Mouse (Mus musculus): ENCODE data around the gene Espn. TPM values are rescaled to one million over a fixed set of nuclear protein-coding genes. Genes with fewer than 3 reads are reported as not detected.

Espn gene
- polyA plus RNA-seq (2011; ENCODE audit: insufficient read depth, insufficient read length, low read depth, missing spikeins): 18.8 and 19.3 TPM in 2 replicates

GRCm38 (mm10) chr4:152151966-152152544, at the start of gene Espn:
Espn (minus strand) TSS chr4:152152371.
- no peaks in the 10 kb centered on the region for H3K36me3 ChIP-seq (ENCODE audit: control insufficient read depth, insufficient read depth, low read length, poor library complexity, severe bottlenecking)
- H3K9me3 ChIP-seq (replicated peaks; ENCODE audit: control insufficient read depth, insufficient read depth, low read length, poor library complexity, severe bottlenecking): no peaks in the 10 kb centered on the region
- peak within 1 kb of the TSS; percentile 52 for H3K9ac ChIP-seq (ENCODE audit: low read depth, poor library complexity, severe bottlenecking)
- H3K4me3 ChIP-seq (ENCODE audit: low read depth, low read length): peak within 1 kb of the TSS; percentile 70
- no peaks in the 10 kb centered on the region for H3K27me3 ChIP-seq (ENCODE audit: control insufficient read depth, insufficient read depth, low read length, poor library complexity, severe bottlenecking)
- no peaks in the 10 kb centered on the region for H3K4me1 ChIP-seq (ENCODE audit: control insufficient read depth, insufficient read depth, low read length)
- TF ChIP-seq EP300 (IDR thresholded peaks at IDR 0.05; ENCODE audit: insufficient read depth, low read depth, low read length) (no peak), CTCF (IDR thresholded peaks at IDR 0.05; ENCODE audit: low read depth, low read length) (no peak), POLR2A (IDR thresholded peaks at IDR 0.05; ENCODE audit: insufficient read depth, low read length) (no peak)
- no peak within 1 kb of the TSS for H3K27ac ChIP-seq (ENCODE audit: insufficient read depth, low read length)

- no peaks in the 10 kb centered on the region for H3K4me1 ChIP-seq (ENCODE audit: control insufficient read depth, insufficient read depth, low read length)
- TF ChIP-seq EP300 (IDR thresholded peaks at IDR 0.05; ENCODE audit: insufficient read depth, low read depth, low read length) (no peak), CTCF (IDR thresholded peaks at IDR 0.05; ENCODE audit: low read depth, low read length) (no peak), POLR2A (IDR thresholded peaks at IDR 0.05; ENCODE audit: insufficient read depth, low read length) (no peak)
- H3K9me3 ChIP-seq (replicated peaks; ENCODE audit: control insufficient read depth, insufficient read depth, low read length, poor library complexity, severe bottlenecking): no peaks in the 10 kb centered on the region
- no peaks in the 10 kb centered on the region for H3K36me3 ChIP-seq (ENCODE audit: control insufficient read depth, insufficient read depth, low read length, poor library complexity, severe bottlenecking)
- no peak overlapping the region for H3K9ac ChIP-seq (ENCODE audit: low read depth, poor library complexity, severe bottlenecking)
- H3K4me3 ChIP-seq (ENCODE audit: low read depth, low read length): no peak overlapping the region
- no peak overlapping the region for H3K27ac ChIP-seq (ENCODE audit: insufficient read depth, low read length)
- no peaks in the 10 kb centered on the region for H3K27me3 ChIP-seq (ENCODE audit: control insufficient read depth, insufficient read depth, low read length, poor library complexity, severe bottlenecking)
Observed at GRCm38 (mm10) chr4:152201492-152201891, 49.3 kb upstream of the Espn start.

GRCm38 (mm10) chr4:152199617-152200016, 47.4 kb upstream of the Espn start:
- Histone ChIP-seq H3K9me3 (replicated peaks; ENCODE audit: control insufficient read depth, insufficient read depth, low read length, poor library complexity, severe bottlenecking) (no peaks in the 10 kb centered on the region), H3K27ac (ENCODE audit: insufficient read depth, low read length) (no peak overlapping the region), H3K4me1 (ENCODE audit: control insufficient read depth, insufficient read depth, low read length) (peaks cover 3% of the 10 kb centered on the region), H3K36me3 (ENCODE audit: control insufficient read depth, insufficient read depth, low read length, poor library complexity, severe bottlenecking) (no peaks in the 10 kb centered on the region), H3K27me3 (ENCODE audit: control insufficient read depth, insufficient read depth, low read length, poor library complexity, severe bottlenecking) (no peaks in the 10 kb centered on the region), H3K4me3 (ENCODE audit: low read depth, low read length) (no peak overlapping the region), H3K9ac (ENCODE audit: low read depth, poor library complexity, severe bottlenecking) (no peak overlapping the region)
- TF ChIP-seq POLR2A (IDR thresholded peaks at IDR 0.05; ENCODE audit: insufficient read depth, low read length) (no peak), EP300 (IDR thresholded peaks at IDR 0.05; ENCODE audit: insufficient read depth, low read depth, low read length) (no peak), CTCF (IDR thresholded peaks at IDR 0.05; ENCODE audit: low read depth, low read length) (no peak)

GRCm38 (mm10) chr4:152197545-152197944, 45.4 kb upstream of the Espn start:
- Histone ChIP-seq H3K4me1 (ENCODE audit: control insufficient read depth, insufficient read depth, low read length) (peaks cover 7% of the 10 kb centered on the region), H3K9me3 (replicated peaks; ENCODE audit: control insufficient read depth, insufficient read depth, low read length, poor library complexity, severe bottlenecking) (no peaks in the 10 kb centered on the region), H3K27ac (ENCODE audit: insufficient read depth, low read length) (no peak overlapping the region), H3K36me3 (ENCODE audit: control insufficient read depth, insufficient read depth, low read length, poor library complexity, severe bottlenecking) (no peaks in the 10 kb centered on the region), H3K9ac (ENCODE audit: low read depth, poor library complexity, severe bottlenecking) (no peak overlapping the region), H3K4me3 (ENCODE audit: low read depth, low read length) (no peak overlapping the region), H3K27me3 (ENCODE audit: control insufficient read depth, insufficient read depth, low read length, poor library complexity, severe bottlenecking) (no peaks in the 10 kb centered on the region)
- TF ChIP-seq EP300 (IDR thresholded peaks at IDR 0.05; ENCODE audit: insufficient read depth, low read depth, low read length): no peak
- TF ChIP-seq POLR2A (IDR thresholded peaks at IDR 0.05; ENCODE audit: insufficient read depth, low read length): no peak
- no peak for TF ChIP-seq CTCF (IDR thresholded peaks at IDR 0.05; ENCODE audit: low read depth, low read length)

GRCm38 (mm10) chr4:152196276-152196675, 44.1 kb upstream of the Espn start:
- H3K4me1 ChIP-seq (ENCODE audit: control insufficient read depth, insufficient read depth, low read length): peaks cover 7% of the 10 kb centered on the region
- no peak overlapping the region for H3K4me3 ChIP-seq (ENCODE audit: low read depth, low read length)
- H3K9ac ChIP-seq (ENCODE audit: low read depth, poor library complexity, severe bottlenecking): no peak overlapping the region
- H3K36me3 ChIP-seq (ENCODE audit: control insufficient read depth, insufficient read depth, low read length, poor library complexity, severe bottlenecking): no peaks in the 10 kb centered on the region
- TF ChIP-seq CTCF (IDR thresholded peaks at IDR 0.05; ENCODE audit: low read depth, low read length) (no peak), POLR2A (IDR thresholded peaks at IDR 0.05; ENCODE audit: insufficient read depth, low read length) (no peak), EP300 (IDR thresholded peaks at IDR 0.05; ENCODE audit: insufficient read depth, low read depth, low read length) (no peak)
- H3K9me3 ChIP-seq (replicated peaks; ENCODE audit: control insufficient read depth, insufficient read depth, low read length, poor library complexity, severe bottlenecking): no peaks in the 10 kb centered on the region
- no peak overlapping the region for H3K27ac ChIP-seq (ENCODE audit: insufficient read depth, low read length)
- no peaks in the 10 kb centered on the region for H3K27me3 ChIP-seq (ENCODE audit: control insufficient read depth, insufficient read depth, low read length, poor library complexity, severe bottlenecking)

- no peaks in the 10 kb centered on the region for H3K27me3 ChIP-seq (ENCODE audit: control insufficient read depth, insufficient read depth, low read length, poor library complexity, severe bottlenecking)
- H3K36me3 ChIP-seq (ENCODE audit: control insufficient read depth, insufficient read depth, low read length, poor library complexity, severe bottlenecking): no peaks in the 10 kb centered on the region
- H3K27ac ChIP-seq (ENCODE audit: insufficient read depth, low read length): peak overlapping the region; percentile 86
- no peaks in the 10 kb centered on the region for H3K9me3 ChIP-seq (replicated peaks; ENCODE audit: control insufficient read depth, insufficient read depth, low read length, poor library complexity, severe bottlenecking)
- no peak overlapping the region for H3K9ac ChIP-seq (ENCODE audit: low read depth, poor library complexity, severe bottlenecking)
- TF ChIP-seq POLR2A (IDR thresholded peaks at IDR 0.05; ENCODE audit: insufficient read depth, low read length) (no peak), EP300 (IDR thresholded peaks at IDR 0.05; ENCODE audit: insufficient read depth, low read depth, low read length) (0 out of 2 replicates have a peak, but pooled peaks have one; percentile 14)
- H3K4me1 ChIP-seq (ENCODE audit: control insufficient read depth, insufficient read depth, low read length): peaks cover 12% of the 10 kb centered on the region
- H3K4me3 ChIP-seq (ENCODE audit: low read depth, low read length): no peak overlapping the region
Observed at GRCm38 (mm10) chr4:152194476-152195175, 42.5 kb upstream of the Espn start.
